Mouse (Mus musculus) midbrain, embryonic 12.5 days (tissue): ENCODE measurements around the gene Fsip1. TPM values are rescaled to one million over a fixed set of nuclear protein-coding genes. Genes with fewer than 3 reads are reported as not detected.

Experiments
- microRNA-seq: library from miRNA; unstranded; fragments of <30 nt; microRNA quantifications from one replicate; pipeline ENCODE4, GENCODE M21; 2017
- polyA plus RNA-seq: library from polyadenylated mRNA; unstranded; fragments of >200 nt; fragmentation: Nextera tagmentation; extraction: Ambion mirVana; gene quantifications from 2 replicates; pipeline ENCODE4 v1.2.1, GENCODE M21; 2016

The Fsip1 gene
- polyA plus RNA-seq, 1 experiment from 2014 or later, result 1.6 TPM

Small RNA genes lying within 50 kb of the gene (microRNA-seq; reads per million reads assigned to microRNA genes)
- gene Gm22800, result not detected

Other genes with a start within 250 kb of the Fsip1 start
- gene Thbs1, start 145.1 kb downstream of the Fsip1 start, polyA plus RNA-seq, result 46.0 and 65.2 TPM in 2 replicates
- 0.55 and 0.89 TPM in 2 replicates for gene Gpr176, start 116.5 kb upstream of the Fsip1 start, polyA plus RNA-seq
- gene Eif2ak4, start 131.7 kb upstream of the Fsip1 start, polyA plus RNA-seq, result 11.7 and 12.5 TPM in 2 replicates
- gene Srp14, start 222.7 kb upstream of the Fsip1 start, polyA plus RNA-seq, result 280 and 286 TPM in 2 replicates